Mouse (Mus musculus): ENCODE data around the gene Fchsd2. TPM values are rescaled to one million over a fixed set of nuclear protein-coding genes. Genes with fewer than 3 reads are reported as not detected.

Fchsd2 gene
- polyA plus RNA-seq, 1 experiment from 2014 or later, result 35.5 TPM

DNA sequence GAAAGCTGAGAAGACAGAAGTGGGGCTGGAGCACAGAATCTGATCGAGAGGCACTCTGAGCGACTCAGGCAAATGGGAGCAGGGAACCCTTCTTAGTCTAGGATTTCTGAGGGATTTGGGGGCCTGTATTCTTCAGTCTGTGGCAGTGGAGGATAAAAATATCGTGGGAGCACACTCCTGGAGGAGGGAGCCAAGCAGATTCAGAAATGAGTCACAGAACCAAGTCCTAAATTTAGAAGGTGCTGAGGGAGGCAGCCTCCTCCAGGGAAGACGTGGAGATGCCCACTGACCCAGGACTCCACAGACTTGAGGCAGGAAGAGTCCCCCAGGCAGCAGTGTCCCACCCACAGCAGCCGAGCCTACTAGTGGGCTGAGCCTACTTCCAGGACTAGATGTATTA is 221.7 kb downstream of the Fchsd2 start:
- no peaks in the 10 kb centered on the region for H3K4me1 ChIP-seq (ENCODE audit: control insufficient read depth, insufficient read depth, low read length)
- WGBS, result 72% methylated on average over 5 of the region's 5 CpGs
- no peak overlapping the region for H3K27ac ChIP-seq (ENCODE audit: low read depth, low read length)
- no peak for ATAC-seq (ENCODE audit: low FRiP score, low TSS enrichment)
- no peaks in the 10 kb centered on the region for H3K36me3 ChIP-seq (ENCODE audit: control insufficient read depth, insufficient read depth, low read length)
- no peak overlapping the region for H3K4me3 ChIP-seq (ENCODE audit: low read length)
- H3K9me3 ChIP-seq (ENCODE audit: control insufficient read depth, low read length), result no peaks in the 10 kb centered on the region
- no peak overlapping the region for H3K4me2 ChIP-seq (replicated peaks; ENCODE audit: low read depth, low read length)
- H3K9ac ChIP-seq (ENCODE audit: low read depth, low read length), result no peak overlapping the region
- no peaks in the 10 kb centered on the region for H3K27me3 ChIP-seq (ENCODE audit: control insufficient read depth, insufficient read depth, low read length)

DNA sequence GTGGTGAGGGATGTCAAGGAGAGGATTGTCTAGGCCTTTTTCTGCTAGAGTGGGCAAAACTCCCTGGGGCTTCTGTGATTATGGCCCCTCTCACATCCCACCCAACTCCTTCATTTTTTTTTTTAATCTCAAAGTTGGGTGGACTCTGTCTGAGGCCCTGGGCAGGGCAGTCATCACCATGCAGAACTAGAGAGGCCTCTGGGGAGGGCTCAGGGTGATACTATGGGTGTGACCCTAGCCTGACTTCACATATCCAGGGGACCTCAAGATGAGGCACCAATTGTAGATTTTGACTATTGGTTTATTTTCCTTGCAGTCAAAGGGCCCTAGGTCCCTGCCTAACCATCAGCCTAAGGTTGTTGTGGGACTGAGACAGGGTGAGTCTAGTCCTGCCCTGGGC is 223.0 kb downstream of the Fchsd2 start:
- H3K4me2 ChIP-seq (replicated peaks; ENCODE audit: low read depth, low read length), result no peak overlapping the region

DNA sequence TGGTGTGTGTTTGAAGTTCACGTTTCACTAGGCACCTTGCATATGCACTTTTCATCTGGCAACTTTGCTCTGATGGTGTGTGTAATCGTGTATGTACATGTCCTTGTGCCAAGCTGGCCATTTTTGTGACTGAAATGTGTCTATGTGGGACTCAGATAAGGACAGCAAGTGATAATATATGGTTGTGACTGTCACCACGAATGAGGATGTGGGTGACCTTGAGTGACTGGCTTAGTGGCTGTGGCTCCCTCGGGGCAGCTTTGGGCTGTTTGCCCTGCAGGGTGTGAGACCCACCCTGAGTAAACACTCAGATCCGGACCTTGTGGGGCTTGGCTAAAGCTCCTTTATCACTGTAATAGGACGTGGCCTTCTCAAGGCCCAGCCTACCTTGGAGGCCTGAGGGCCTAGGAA is 223.9 kb downstream of the Fchsd2 start:
- ATAC-seq (ENCODE audit: low FRiP score, low TSS enrichment), result no peak
- Histone ChIP-seq H3K4me1 (ENCODE audit: control insufficient read depth, insufficient read depth, low read length) (no peaks in the 10 kb centered on the region), H3K4me3 (ENCODE audit: low read length) (no peak overlapping the region), H3K27ac (ENCODE audit: low read depth, low read length) (no peak overlapping the region), H3K9me3 (ENCODE audit: control insufficient read depth, low read length) (no peaks in the 10 kb centered on the region), H3K27me3 (ENCODE audit: control insufficient read depth, insufficient read depth, low read length) (no peaks in the 10 kb centered on the region), H3K9ac (ENCODE audit: low read depth, low read length) (no peak overlapping the region), H3K36me3 (ENCODE audit: control insufficient read depth, insufficient read depth, low read length) (no peaks in the 10 kb centered on the region), H3K4me2 (replicated peaks; ENCODE audit: low read depth, low read length) (no peak overlapping the region)
- WGBS, result 65% methylated on average over 6 of the region's 6 CpGs

More for the DNA sequence above, 223.0 kb downstream of the Fchsd2 start:
- no peak for ATAC-seq (ENCODE audit: low FRiP score, low TSS enrichment)
- H3K27ac ChIP-seq (ENCODE audit: low read depth, low read length), result no peak overlapping the region
- no peak overlapping the region for H3K4me3 ChIP-seq (ENCODE audit: low read length)
- H3K9ac ChIP-seq (ENCODE audit: low read depth, low read length), result no peak overlapping the region
- H3K4me1 ChIP-seq (ENCODE audit: control insufficient read depth, insufficient read depth, low read length), result no peaks in the 10 kb centered on the region
- H3K36me3 ChIP-seq (ENCODE audit: control insufficient read depth, insufficient read depth, low read length), result no peaks in the 10 kb centered on the region
- no peaks in the 10 kb centered on the region for H3K9me3 ChIP-seq (ENCODE audit: control insufficient read depth, low read length)
- H3K27me3 ChIP-seq (ENCODE audit: control insufficient read depth, insufficient read depth, low read length), result no peaks in the 10 kb centered on the region

DNA sequence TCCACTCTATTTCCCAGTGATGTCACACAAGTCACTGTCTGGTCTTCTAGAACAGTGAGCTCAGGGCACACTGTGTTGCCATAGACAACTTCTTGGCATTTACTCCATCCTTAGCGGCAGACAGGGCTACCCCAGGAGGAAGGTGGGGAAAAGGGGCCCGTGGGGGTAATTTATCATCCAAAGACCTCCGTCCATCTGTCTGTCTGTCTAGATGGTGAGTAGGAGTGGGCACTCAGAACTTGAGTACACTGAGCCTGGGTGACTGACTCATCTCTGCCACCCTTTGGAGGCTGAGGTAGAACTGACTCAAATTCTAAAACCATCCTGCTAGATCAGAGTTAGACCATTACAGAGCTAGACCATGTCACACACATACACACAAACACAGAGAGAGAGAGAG is 224.4 kb downstream of the Fchsd2 start, which contains the start of gene Stard10:
Gene Stard10 (plus strand): TSS at position 73 of the 400 bp plus-strand sequence.
- H3K4me1 ChIP-seq (ENCODE audit: control insufficient read depth, insufficient read depth, low read length), result no peaks in the 10 kb centered on the region
- H3K4me3 ChIP-seq (ENCODE audit: low read length), result no peak within 1 kb of the TSS
- WGBS, result 72% methylated on average over 3 of the region's 3 CpGs
- H3K4me2 ChIP-seq (replicated peaks; ENCODE audit: low read depth, low read length), result no peak within 1 kb of the TSS
- H3K27ac ChIP-seq (ENCODE audit: low read depth, low read length), result no peak within 1 kb of the TSS
- ATAC-seq (ENCODE audit: low FRiP score, low TSS enrichment), result no peak
- H3K9ac ChIP-seq (ENCODE audit: low read depth, low read length), result no peak within 1 kb of the TSS
- H3K9me3 ChIP-seq (ENCODE audit: control insufficient read depth, low read length), result no peaks in the 10 kb centered on the region
- no peaks in the 10 kb centered on the region for H3K27me3 ChIP-seq (ENCODE audit: control insufficient read depth, insufficient read depth, low read length)
- H3K36me3 ChIP-seq (ENCODE audit: control insufficient read depth, insufficient read depth, low read length), result no peaks in the 10 kb centered on the region

DNA sequence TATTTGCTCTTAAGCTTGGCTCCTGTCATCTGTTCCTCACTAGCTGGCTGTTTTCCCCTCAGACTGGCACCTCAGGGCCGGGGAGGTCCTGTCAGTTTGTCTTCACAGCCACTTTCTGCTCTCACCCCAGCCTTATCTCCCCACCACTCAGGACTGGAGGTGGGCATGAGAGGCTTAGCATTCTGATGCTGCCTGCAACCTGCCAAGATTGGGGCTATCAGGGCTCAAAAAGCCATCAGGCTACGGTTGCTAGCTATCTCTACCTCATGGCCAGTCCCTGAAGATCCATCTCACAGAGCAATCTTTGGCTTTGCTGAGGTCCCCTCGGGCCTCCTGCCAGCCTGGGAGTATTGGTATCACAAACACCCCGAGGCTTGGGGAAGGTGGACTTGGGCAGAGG is 226.2 kb downstream of the Fchsd2 start:
- H3K27me3 ChIP-seq (ENCODE audit: control insufficient read depth, insufficient read depth, low read length), result no peaks in the 10 kb centered on the region
- peaks cover 3% of the 10 kb centered on the region; the same call in 1 of the 2 replicates for H3K4me1 ChIP-seq (ENCODE audit: control insufficient read depth, insufficient read depth, low read length)
- no peaks in the 10 kb centered on the region for H3K36me3 ChIP-seq (ENCODE audit: control insufficient read depth, insufficient read depth, low read length)
- no peak overlapping the region for H3K4me2 ChIP-seq (replicated peaks; ENCODE audit: low read depth, low read length)
- no peak overlapping the region for H3K9ac ChIP-seq (ENCODE audit: low read depth, low read length)
- 64% methylated on average over 4 of the region's 4 CpGs for WGBS
- H3K27ac ChIP-seq (ENCODE audit: low read depth, low read length), result no peak overlapping the region
- H3K9me3 ChIP-seq (ENCODE audit: control insufficient read depth, low read length), result no peaks in the 10 kb centered on the region
- no peak for ATAC-seq (ENCODE audit: low FRiP score, low TSS enrichment)
- no peak overlapping the region for H3K4me3 ChIP-seq (ENCODE audit: low read length)

DNA sequence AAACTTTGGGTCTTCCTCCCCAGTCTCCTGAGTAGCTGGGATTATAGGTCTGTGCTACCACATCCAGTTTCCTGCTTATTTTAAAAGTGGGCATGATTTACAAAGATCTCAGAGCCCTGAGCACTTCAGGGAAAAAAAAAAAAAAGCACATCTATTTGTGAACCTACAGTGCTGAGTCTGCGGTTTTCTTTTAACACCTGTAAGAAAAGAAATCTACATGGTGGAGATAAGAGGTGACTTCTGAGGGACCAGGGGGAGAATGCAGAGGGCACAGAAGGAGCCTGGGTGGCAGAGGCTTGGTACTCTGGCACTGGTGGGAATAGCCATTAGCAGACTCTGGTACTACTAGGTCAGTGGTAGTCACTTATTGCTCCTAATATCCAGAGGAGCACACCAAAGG is 227.1 kb downstream of the Fchsd2 start:
- no peak overlapping the region for H3K4me2 ChIP-seq (replicated peaks; ENCODE audit: low read depth, low read length)
- no peaks in the 10 kb centered on the region for H3K27me3 ChIP-seq (ENCODE audit: control insufficient read depth, insufficient read depth, low read length)

DNA sequence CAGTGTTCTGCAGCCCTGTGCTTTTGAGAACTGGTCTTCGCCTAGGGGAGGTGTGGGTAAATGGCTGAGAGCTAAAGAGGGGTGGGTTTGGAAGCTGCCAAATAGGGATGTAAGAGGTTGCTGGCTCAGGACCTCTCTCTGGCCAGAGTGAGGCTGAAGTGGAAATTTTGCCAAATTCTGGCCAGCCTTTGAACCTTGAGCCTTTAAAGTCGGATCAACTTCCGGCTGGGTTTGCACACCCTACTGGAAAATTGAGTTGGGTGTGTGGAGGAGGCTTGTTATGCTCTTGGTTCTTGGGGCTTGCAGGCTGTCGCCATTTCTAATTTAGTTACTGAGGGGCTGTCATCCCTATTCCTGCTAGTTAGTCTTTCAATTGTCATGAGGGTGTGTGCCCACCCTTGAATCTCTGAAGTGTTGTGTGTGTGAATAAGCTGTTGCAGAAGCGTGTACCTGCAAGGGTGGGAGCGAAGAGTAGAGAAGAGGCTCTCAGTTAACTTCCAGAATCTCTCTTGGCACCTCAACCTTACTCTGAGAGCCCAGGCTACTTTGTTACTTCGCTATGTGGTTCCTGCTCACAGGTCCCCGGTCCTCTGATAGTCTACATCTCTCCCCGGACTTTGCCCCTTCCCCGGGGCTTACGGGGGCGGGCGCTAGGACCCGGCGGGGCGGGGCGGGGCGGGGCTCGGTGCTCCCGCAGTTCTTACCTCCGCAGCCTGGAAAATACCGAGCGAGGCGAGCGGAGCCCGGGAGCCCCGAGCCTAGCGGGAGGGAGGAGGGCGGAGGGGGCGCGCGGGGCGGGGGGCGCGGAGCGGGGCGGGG is 227.9 kb downstream of the Fchsd2 start:
- WGBS, result 4% methylated on average over 31 of the region's 37 CpGs
- H3K36me3 ChIP-seq (ENCODE audit: control insufficient read depth, insufficient read depth, low read length), result no peaks in the 10 kb centered on the region
- peak overlapping the region; percentile 65 for H3K4me3 ChIP-seq (ENCODE audit: low read length)
- peaks cover 3% of the 10 kb centered on the region; the same call in 1 of the 2 replicates for H3K4me1 ChIP-seq (ENCODE audit: control insufficient read depth, insufficient read depth, low read length)
- ATAC-seq (ENCODE audit: low FRiP score, low TSS enrichment), result peak; percentile 82
- H3K9ac ChIP-seq (ENCODE audit: low read depth, low read length), result peak overlapping the region; percentile 82
- no peaks in the 10 kb centered on the region for H3K9me3 ChIP-seq (ENCODE audit: control insufficient read depth, low read length)
- H3K27ac ChIP-seq (ENCODE audit: low read depth, low read length), result peak overlapping the region; percentile 65
- H3K4me2 ChIP-seq (replicated peaks; ENCODE audit: low read depth, low read length), result peak overlapping the region; percentile 94
- no peaks in the 10 kb centered on the region for H3K27me3 ChIP-seq (ENCODE audit: control insufficient read depth, insufficient read depth, low read length)

More for the DNA sequence above, 227.1 kb downstream of the Fchsd2 start:
- ATAC-seq (ENCODE audit: low FRiP score, low TSS enrichment), result no peak
- H3K27ac ChIP-seq (ENCODE audit: low read depth, low read length), result no peak overlapping the region
- H3K4me1 ChIP-seq (ENCODE audit: control insufficient read depth, insufficient read depth, low read length), result peaks cover 3% of the 10 kb centered on the region; the same call in 1 of the 2 replicates
- H3K36me3 ChIP-seq (ENCODE audit: control insufficient read depth, insufficient read depth, low read length), result no peaks in the 10 kb centered on the region
- WGBS, result 93% methylated on average over 1 of the region's 1 CpGs
- H3K9me3 ChIP-seq (ENCODE audit: control insufficient read depth, low read length), result no peaks in the 10 kb centered on the region
- H3K4me3 ChIP-seq (ENCODE audit: low read length), result no peak overlapping the region
- no peak overlapping the region for H3K9ac ChIP-seq (ENCODE audit: low read depth, low read length)

DNA sequence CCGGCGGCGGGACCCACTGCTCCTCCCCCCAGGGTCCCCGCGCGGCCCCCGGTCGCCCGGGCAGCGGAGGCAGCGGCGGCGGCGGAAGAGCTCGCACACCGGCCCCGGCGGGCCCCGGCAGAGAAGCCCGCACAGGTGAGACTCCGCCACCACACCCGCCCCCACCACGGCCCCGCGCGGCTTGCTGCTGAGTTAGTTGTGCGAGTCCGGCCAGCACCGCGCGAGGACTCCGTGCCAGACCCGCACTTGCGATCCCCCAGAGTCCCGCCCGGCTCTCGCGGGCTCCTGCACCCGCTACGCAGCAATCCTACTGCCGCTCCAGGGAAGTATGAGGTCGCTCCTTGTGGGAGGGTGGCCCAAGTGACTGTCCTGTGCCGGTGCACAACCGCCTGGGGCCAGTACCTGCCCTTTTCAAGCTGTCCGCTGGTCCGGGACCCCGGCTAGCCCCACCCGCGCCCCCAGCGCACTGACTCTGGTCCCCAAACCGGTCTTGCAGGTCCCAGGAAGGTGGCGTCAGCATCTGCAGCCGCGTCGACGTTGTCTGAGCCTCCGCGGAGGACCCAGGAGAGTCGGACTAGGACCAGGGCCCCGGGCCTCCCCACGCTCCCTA is 228.7 kb downstream of the Fchsd2 start:
- Histone ChIP-seq H3K9me3 (ENCODE audit: control insufficient read depth, low read length) (no peaks in the 10 kb centered on the region), H3K27ac (ENCODE audit: low read depth, low read length) (peak overlapping the region; percentile 65), H3K36me3 (ENCODE audit: control insufficient read depth, insufficient read depth, low read length) (no peaks in the 10 kb centered on the region), H3K9ac (ENCODE audit: low read depth, low read length) (peak overlapping the region; percentile 82), H3K4me3 (ENCODE audit: low read length) (peak overlapping the region; percentile 65), H3K4me2 (replicated peaks; ENCODE audit: low read depth, low read length) (peak overlapping the region; percentile 94), H3K4me1 (ENCODE audit: control insufficient read depth, insufficient read depth, low read length) (peaks cover 3% of the 10 kb centered on the region; the same call in 1 of the 2 replicates), H3K27me3 (ENCODE audit: control insufficient read depth, insufficient read depth, low read length) (no peaks in the 10 kb centered on the region)
- WGBS, result 1% methylated on average over 47 of the region's 61 CpGs
- ATAC-seq (ENCODE audit: low FRiP score, low TSS enrichment), result peak; percentile 75

DNA sequence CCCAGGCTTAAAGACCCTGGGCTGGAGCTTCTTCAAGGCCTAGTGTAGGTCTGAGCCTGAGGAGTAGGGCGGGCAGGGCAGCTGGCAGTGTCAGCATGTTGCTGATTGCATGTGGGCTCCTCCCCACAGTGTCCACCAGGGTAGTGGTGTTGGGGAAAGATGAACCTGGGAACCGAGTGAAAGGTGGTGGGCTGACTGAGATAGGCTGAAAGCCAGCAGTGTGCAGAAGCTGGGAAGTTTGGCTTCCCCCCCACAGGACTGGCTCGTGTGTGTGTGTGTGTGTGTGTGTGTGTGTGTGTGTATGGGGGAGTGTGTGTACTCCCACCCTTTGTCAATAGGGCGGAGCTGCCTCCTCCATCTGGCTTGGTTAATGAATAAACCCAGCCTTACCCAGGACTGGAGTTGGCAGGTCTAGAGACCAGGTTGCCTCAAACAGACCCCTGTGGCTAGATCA is 230.5 kb downstream of the Fchsd2 start:
- H3K4me1 ChIP-seq (ENCODE audit: control insufficient read depth, insufficient read depth, low read length), result peaks cover 7% of the 10 kb centered on the region
- no peaks in the 10 kb centered on the region for H3K27me3 ChIP-seq (ENCODE audit: control insufficient read depth, insufficient read depth, low read length)
- 0 out of 2 replicates have a peak, but pooled peaks have one; percentile 5 for ATAC-seq (ENCODE audit: low FRiP score, low TSS enrichment)
- 0 out of 2 replicates have a peak overlapping the region, but pooled peaks have one; percentile 13 for H3K9ac ChIP-seq (ENCODE audit: low read depth, low read length)
- H3K4me2 ChIP-seq (replicated peaks; ENCODE audit: low read depth, low read length), result peak overlapping the region; percentile 94
- peak overlapping the region; percentile 45; the same call in 1 of the 2 replicates for H3K27ac ChIP-seq (ENCODE audit: low read depth, low read length)
- H3K9me3 ChIP-seq (ENCODE audit: control insufficient read depth, low read length), result no peaks in the 10 kb centered on the region
- H3K36me3 ChIP-seq (ENCODE audit: control insufficient read depth, insufficient read depth, low read length), result no peaks in the 10 kb centered on the region
- peak overlapping the region; percentile 65; the same call in 1 of the 2 replicates for H3K4me3 ChIP-seq (ENCODE audit: low read length)
- WGBS, result 53% methylated on average over 4 of the region's 4 CpGs

Data from kidney, embryonic 14.5 days (tissue).